Mouse (Mus musculus): ENCODE results near the gene Wdr3. TPM values are rescaled to one million over a fixed set of nuclear protein-coding genes. Genes with fewer than 3 reads are reported as not detected.

Gene Wdr3
- polyA plus RNA-seq (2016; fragmentation: Nextera tagmentation; extraction: Ambion mirVana): 45.1 and 45.7 TPM in 2 replicates

- H3K27me3 ChIP-seq: no peaks in the 10 kb centered on the region
- ATAC-seq (ENCODE audit: low FRiP score): peak; percentile 99
Observed at GRCm38 (mm10) chr3:100162315-100163105, at the start of gene Wdr3, which contains the start of gene Gdap2. Wdr3 (minus strand) TSS chr3:100162407. Gdap2 (plus strand) TSS chr3:100162381.

GRCm38 (mm10) chr3:100206973-100207372 lies 44.8 kb upstream of the Wdr3 start:
- 48% methylated on average over 1 of the region's 1 CpGs for WGBS
- H3K4me1 ChIP-seq: no peaks in the 10 kb centered on the region
- no peak overlapping the region for H3K4me3 ChIP-seq
- no peaks in the 10 kb centered on the region for H3K27me3 ChIP-seq
- no peak overlapping the region for H3K4me2 ChIP-seq (replicated peaks)
- ATAC-seq (ENCODE audit: low FRiP score): no peak
- H3K9me3 ChIP-seq (replicated peaks): no peaks in the 10 kb centered on the region
- peaks cover 27% of the 10 kb centered on the region for H3K36me3 ChIP-seq
- H3K27ac ChIP-seq: no peak overlapping the region
- H3K9ac ChIP-seq: no peak overlapping the region

More at GRCm38 (mm10) chr3:100162315-100163105, at the start of gene Wdr3, which contains the start of gene Gdap2:
- H3K36me3 ChIP-seq: peaks cover 23% of the 10 kb centered on the region
- H3K9me3 ChIP-seq (replicated peaks): no peaks in the 10 kb centered on the region
- peaks cover 19% of the 10 kb centered on the region for H3K4me1 ChIP-seq
- H3K4me3 ChIP-seq: peak within 1 kb of the TSS; percentile 79
- peak within 1 kb of the TSS; percentile 90 for H3K27ac ChIP-seq
- peak within 1 kb of the TSS; percentile 92 for H3K9ac ChIP-seq
- peak within 1 kb of the TSS; percentile 80 for H3K4me2 ChIP-seq (replicated peaks)
- under 1% methylated on average over 55 of the region's 55 CpGs for WGBS

- H3K9ac ChIP-seq: no peak overlapping the region
- no peaks in the 10 kb centered on the region for H3K27me3 ChIP-seq
- ATAC-seq (ENCODE audit: low FRiP score): no peak
- H3K27ac ChIP-seq: no peak overlapping the region
- H3K9me3 ChIP-seq (replicated peaks): no peaks in the 10 kb centered on the region
- WGBS: 88% methylated on average over 7 of the region's 7 CpGs
- H3K4me3 ChIP-seq: no peak overlapping the region
- H3K4me2 ChIP-seq (replicated peaks): no peak overlapping the region
- no peaks in the 10 kb centered on the region for H3K4me1 ChIP-seq
- H3K36me3 ChIP-seq: peaks cover 56% of the 10 kb centered on the region
Observed at GRCm38 (mm10) chr3:100201554-100201953, 39.3 kb upstream of the Wdr3 start.

- 51% methylated on average over 5 of the region's 5 CpGs for WGBS
- no peak overlapping the region for H3K27ac ChIP-seq
- no peaks in the 10 kb centered on the region for H3K4me1 ChIP-seq
- H3K36me3 ChIP-seq: peaks cover 31% of the 10 kb centered on the region
- H3K9me3 ChIP-seq (replicated peaks): no peaks in the 10 kb centered on the region
- no peaks in the 10 kb centered on the region for H3K27me3 ChIP-seq
- no peak overlapping the region for H3K9ac ChIP-seq
- H3K4me3 ChIP-seq: no peak overlapping the region
- no peak overlapping the region for H3K4me2 ChIP-seq (replicated peaks)
- no peak for ATAC-seq (ENCODE audit: low FRiP score)
Observed at GRCm38 (mm10) chr3:100194210-100194609, 32.0 kb upstream of the Wdr3 start.

GRCm38 (mm10) chr3:100189861-100190260 lies 27.7 kb upstream of the Wdr3 start:
- no peak overlapping the region for H3K27ac ChIP-seq
- H3K4me1 ChIP-seq: no peaks in the 10 kb centered on the region
- no peak overlapping the region for H3K4me2 ChIP-seq (replicated peaks)
- peak; percentile 73 for ATAC-seq (ENCODE audit: low FRiP score)
- no peaks in the 10 kb centered on the region for H3K9me3 ChIP-seq (replicated peaks)
- WGBS: 83% methylated on average over 11 of the region's 11 CpGs
- peaks cover 31% of the 10 kb centered on the region for H3K36me3 ChIP-seq
- H3K4me3 ChIP-seq: no peak overlapping the region
- no peak overlapping the region; the same call in 1 of the 2 replicates for H3K9ac ChIP-seq
- H3K27me3 ChIP-seq: no peaks in the 10 kb centered on the region

GRCm38 (mm10) chr3:100189444-100189843 lies 27.2 kb upstream of the Wdr3 start:
- no peaks in the 10 kb centered on the region for H3K9me3 ChIP-seq (replicated peaks)
- H3K4me2 ChIP-seq (replicated peaks): no peak overlapping the region
- no peaks in the 10 kb centered on the region for H3K27me3 ChIP-seq
- no peak overlapping the region for H3K27ac ChIP-seq
- peaks cover 31% of the 10 kb centered on the region for H3K36me3 ChIP-seq
- H3K4me3 ChIP-seq: no peak overlapping the region
- no peaks in the 10 kb centered on the region for H3K4me1 ChIP-seq
- ATAC-seq (ENCODE audit: low FRiP score): peak; percentile 81
- no peak overlapping the region for H3K9ac ChIP-seq
- 47% methylated on average over 1 of the region's 1 CpGs for WGBS

DNA sequence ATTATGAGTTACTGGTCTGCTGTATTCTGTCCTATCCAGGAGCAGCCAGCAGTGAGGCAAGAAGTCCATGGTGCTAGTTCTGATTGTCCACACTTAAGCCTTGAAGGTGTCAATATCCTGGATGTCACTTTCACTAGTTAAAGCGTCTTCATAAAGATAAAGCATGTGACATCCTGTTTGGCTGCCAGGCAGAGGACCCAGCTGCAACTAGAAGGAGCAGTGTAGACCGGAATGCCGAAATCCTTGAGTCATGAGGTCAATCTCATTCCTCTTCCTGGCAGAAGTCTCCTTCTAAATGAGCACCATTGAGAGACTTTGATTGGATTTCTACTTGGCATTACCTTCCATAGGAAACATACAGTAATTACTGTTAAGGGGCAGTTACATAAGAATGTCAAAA lies 18.3 kb upstream of the Wdr3 start:
- 85% methylated on average over 3 of the region's 3 CpGs for WGBS
- ATAC-seq (ENCODE audit: low FRiP score): no peak
- Histone ChIP-seq H3K36me3 (peaks cover 59% of the 10 kb centered on the region), H3K9ac (no peak overlapping the region), H3K4me3 (no peak overlapping the region), H3K27ac (no peak overlapping the region), H3K27me3 (no peaks in the 10 kb centered on the region), H3K4me2 (replicated peaks) (no peak overlapping the region), H3K9me3 (replicated peaks) (no peaks in the 10 kb centered on the region), H3K4me1 (no peaks in the 10 kb centered on the region)

GRCm38 (mm10) chr3:100176031-100176430 lies 13.8 kb upstream of the Wdr3 start:
- H3K36me3 ChIP-seq: peaks cover 66% of the 10 kb centered on the region
- no peak for ATAC-seq (ENCODE audit: low FRiP score)
- no peak overlapping the region for H3K27ac ChIP-seq
- no peak overlapping the region for H3K4me3 ChIP-seq
- H3K27me3 ChIP-seq: no peaks in the 10 kb centered on the region
- H3K9me3 ChIP-seq (replicated peaks): no peaks in the 10 kb centered on the region
- no peaks in the 10 kb centered on the region for H3K4me1 ChIP-seq
- WGBS: 92% methylated on average over 2 of the region's 2 CpGs
- H3K4me2 ChIP-seq (replicated peaks): no peak overlapping the region
- no peak overlapping the region for H3K9ac ChIP-seq

GRCm38 (mm10) chr3:100164991-100165390 lies 2.8 kb upstream of the Wdr3 start:
- peaks cover 19% of the 10 kb centered on the region for H3K4me1 ChIP-seq
- H3K4me2 ChIP-seq (replicated peaks): no peak overlapping the region
- no peak overlapping the region for H3K9ac ChIP-seq
- no peaks in the 10 kb centered on the region for H3K27me3 ChIP-seq
- no peaks in the 10 kb centered on the region for H3K9me3 ChIP-seq (replicated peaks)
- no peak for ATAC-seq (ENCODE audit: low FRiP score)
- no peak overlapping the region for H3K4me3 ChIP-seq
- no peak overlapping the region for H3K27ac ChIP-seq
- H3K36me3 ChIP-seq: 0 out of 2 replicates have a peak, but pooled peaks cover 8% of the 10 kb centered on the region

GRCm38 (mm10) chr3:100163556-100163955 lies 1.3 kb upstream of the Wdr3 start:
- H3K4me3 ChIP-seq: no peak overlapping the region
- H3K27me3 ChIP-seq: no peaks in the 10 kb centered on the region
- no peak overlapping the region for H3K27ac ChIP-seq
- 90% methylated on average over 2 of the region's 2 CpGs for WGBS
- no peak overlapping the region for H3K9ac ChIP-seq
- H3K4me2 ChIP-seq (replicated peaks): no peak overlapping the region
- H3K4me1 ChIP-seq: peaks cover 19% of the 10 kb centered on the region
- no peaks in the 10 kb centered on the region for H3K9me3 ChIP-seq (replicated peaks)
- H3K36me3 ChIP-seq: peaks cover 18% of the 10 kb centered on the region
- no peak for ATAC-seq (ENCODE audit: low FRiP score)

- H3K27ac ChIP-seq: peak overlapping the region; percentile 90; the same call in 1 of the 2 replicates
Observed at GRCm38 (mm10) chr3:100161665-100162314, 417 bp downstream of the Wdr3 start.

GRCm38 (mm10) chr3:100160682-100161445 lies 1.3 kb downstream of the Wdr3 start:
- no peaks in the 10 kb centered on the region for H3K27me3 ChIP-seq
- no peak for ATAC-seq (ENCODE audit: low FRiP score)
- H3K9ac ChIP-seq: peak overlapping the region; percentile 69; the same call in 1 of the 2 replicates
- peak overlapping the region; percentile 80 for H3K4me2 ChIP-seq (replicated peaks)
- peaks cover 19% of the 10 kb centered on the region for H3K4me1 ChIP-seq
- peak overlapping the region; percentile 79 for H3K4me3 ChIP-seq
- no peak overlapping the region for H3K27ac ChIP-seq
- H3K9me3 ChIP-seq (replicated peaks): no peaks in the 10 kb centered on the region
- H3K36me3 ChIP-seq: peaks cover 32% of the 10 kb centered on the region
- WGBS: 88% methylated on average over 15 of the region's 15 CpGs

More at GRCm38 (mm10) chr3:100161665-100162314, 417 bp downstream of the Wdr3 start:
- Histone ChIP-seq H3K4me2 (replicated peaks) (peak overlapping the region; percentile 80), H3K4me3 (peak overlapping the region; percentile 79), H3K36me3 (peaks cover 28% of the 10 kb centered on the region), H3K4me1 (peaks cover 19% of the 10 kb centered on the region), H3K9ac (peak overlapping the region; percentile 69), H3K27me3 (no peaks in the 10 kb centered on the region), H3K9me3 (replicated peaks) (no peaks in the 10 kb centered on the region)
- ATAC-seq (ENCODE audit: low FRiP score): peak; percentile 70
- WGBS: 1% methylated on average over 35 of the region's 35 CpGs

All from hindbrain, embryonic 12.5 days (tissue).